Mouse (Mus musculus): ENCODE results near the gene Gpc2. TPM values are rescaled to one million over a fixed set of nuclear protein-coding genes. Genes with fewer than 3 reads are reported as not detected.

Gene Gpc2
- polyA plus RNA-seq, 2 experiments, result 6.4 to 183 TPM

DNA sequence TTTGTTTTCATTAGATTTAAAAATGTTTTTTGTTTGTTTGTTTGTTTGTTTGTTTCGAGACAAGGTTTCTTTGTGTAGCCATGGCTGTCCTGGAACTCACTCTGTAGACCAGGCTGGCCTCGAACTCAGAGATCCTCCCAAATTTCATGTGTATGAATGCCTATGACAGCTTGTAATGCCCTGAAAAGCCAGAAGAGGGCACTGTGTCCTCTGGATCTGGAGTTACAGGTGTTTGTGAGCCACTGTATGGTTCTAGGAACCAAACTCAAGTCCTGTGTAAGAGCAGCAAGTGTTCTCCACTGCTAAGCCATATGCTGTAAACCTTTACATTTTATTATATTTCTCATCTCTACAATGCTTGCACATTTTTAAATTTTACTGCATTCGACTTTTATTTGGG is 8.1 kb upstream of the Gpc2 start:
- TF ChIP-seq POLR2A (IDR thresholded peaks at IDR 0.05; ENCODE audit: borderline replicate concordance, extremely low read depth, insufficient read depth, insufficient read length), result no peak
- ATAC-seq (ENCODE audit: low FRiP score, low read depth) (no peak), DNase-seq (ENCODE audit: low spot score) (no peak)
- Histone ChIP-seq H3K36me3 (ENCODE audit: control insufficient read depth, insufficient read depth, low read length) (no peaks in the 10 kb centered on the region), H3K9me3 (ENCODE audit: control insufficient read depth, low read length) (no peaks in the 10 kb centered on the region), H3K4me1 (ENCODE audit: control insufficient read depth, insufficient read depth, low read length) (no peaks in the 10 kb centered on the region), H3K4me2 (replicated peaks; ENCODE audit: low read depth, low read length, severe bottlenecking) (no peak overlapping the region), H3K27me3 (ENCODE audit: control insufficient read depth, insufficient read depth, low read length) (no peaks in the 10 kb centered on the region), H3K4me3 (replicated peaks; ENCODE audit: low read length) (no peak overlapping the region), H3K9ac (ENCODE audit: low read depth, low read length, severe bottlenecking) (no peak overlapping the region), H3K27ac (replicated peaks; ENCODE audit: low read depth, low read length) (no peak overlapping the region)
- WGBS, result 75% methylated on average over 3 of the region's 3 CpGs

DNA sequence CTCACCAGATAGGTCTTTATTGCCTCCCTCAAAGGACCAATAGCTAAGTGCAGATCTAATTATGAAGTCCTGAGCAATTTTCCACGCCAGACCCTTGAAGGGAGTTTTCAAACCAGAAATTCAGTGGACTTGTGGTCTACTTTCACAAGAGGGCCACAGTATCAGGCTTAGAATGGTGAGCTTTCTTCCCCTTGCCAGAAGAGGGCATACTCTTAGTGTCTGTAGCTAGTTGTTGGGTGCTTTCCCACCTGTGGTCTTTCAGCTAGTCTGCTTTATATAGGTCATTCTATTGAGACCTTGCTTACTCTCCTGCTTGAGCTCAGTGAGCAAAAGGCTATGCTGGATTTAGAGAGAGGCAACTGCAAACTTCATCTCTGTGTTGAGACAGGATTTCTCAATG is 3.7 kb upstream of the Gpc2 start:
- ATAC-seq (ENCODE audit: low FRiP score, low read depth) (no peak), DNase-seq (ENCODE audit: low spot score) (no peak)
- no peaks in the 10 kb centered on the region for H3K36me3 ChIP-seq (ENCODE audit: control insufficient read depth, insufficient read depth, low read length)
- peaks cover 6% of the 10 kb centered on the region; the same call in 1 of the 2 replicates for H3K9me3 ChIP-seq (ENCODE audit: control insufficient read depth, low read length)
- H3K27me3 ChIP-seq (ENCODE audit: control insufficient read depth, insufficient read depth, low read length), result no peaks in the 10 kb centered on the region
- peaks cover 10% of the 10 kb centered on the region for H3K4me1 ChIP-seq (ENCODE audit: control insufficient read depth, insufficient read depth, low read length)
- WGBS, result 72% methylated on average over 1 of the region's 1 CpGs
- no peak overlapping the region for H3K4me2 ChIP-seq (replicated peaks; ENCODE audit: low read depth, low read length, severe bottlenecking)
- H3K4me3 ChIP-seq (replicated peaks; ENCODE audit: low read length), result no peak overlapping the region
- TF ChIP-seq POLR2A (IDR thresholded peaks at IDR 0.05; ENCODE audit: borderline replicate concordance, extremely low read depth, insufficient read depth, insufficient read length), result no peak
- H3K27ac ChIP-seq (replicated peaks; ENCODE audit: low read depth, low read length), result no peak overlapping the region
- H3K9ac ChIP-seq (ENCODE audit: low read depth, low read length, severe bottlenecking), result no peak overlapping the region

DNA sequence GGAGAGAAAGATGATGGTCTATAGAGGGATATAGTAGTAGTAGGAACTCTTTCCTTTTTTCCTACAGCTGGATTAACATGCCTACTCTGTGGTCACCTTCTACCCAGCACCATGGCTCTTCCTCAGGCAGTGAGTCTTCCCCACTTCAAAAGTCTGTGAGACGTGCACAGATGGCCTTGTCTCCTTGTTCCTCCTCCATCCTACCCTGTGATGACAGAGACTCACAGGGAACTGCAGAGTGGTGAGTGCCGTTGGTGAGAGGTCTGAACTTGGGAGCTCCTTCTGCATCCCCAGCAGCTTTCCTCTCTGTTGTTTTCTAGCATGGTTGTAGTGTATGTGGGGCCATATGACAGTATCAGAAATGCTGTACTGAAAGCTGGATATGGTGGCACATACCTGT is 2.0 kb upstream of the Gpc2 start:
- Histone ChIP-seq H3K9me3 (ENCODE audit: control insufficient read depth, low read length) (peaks cover 6% of the 10 kb centered on the region; the same call in 1 of the 2 replicates), H3K27ac (replicated peaks; ENCODE audit: low read depth, low read length) (no peak overlapping the region), H3K9ac (ENCODE audit: low read depth, low read length, severe bottlenecking) (no peak overlapping the region), H3K27me3 (ENCODE audit: control insufficient read depth, insufficient read depth, low read length) (no peaks in the 10 kb centered on the region), H3K4me3 (replicated peaks; ENCODE audit: low read length) (no peak overlapping the region), H3K4me1 (ENCODE audit: control insufficient read depth, insufficient read depth, low read length) (peaks cover 15% of the 10 kb centered on the region), H3K4me2 (replicated peaks; ENCODE audit: low read depth, low read length, severe bottlenecking) (no peak overlapping the region), H3K36me3 (ENCODE audit: control insufficient read depth, insufficient read depth, low read length) (peaks cover 15% of the 10 kb centered on the region)
- TF ChIP-seq POLR2A (IDR thresholded peaks at IDR 0.05; ENCODE audit: borderline replicate concordance, extremely low read depth, insufficient read depth, insufficient read length), result no peak
- ATAC-seq (ENCODE audit: low FRiP score, low read depth) (no peak), DNase-seq (ENCODE audit: low spot score) (no peak)
- 83% methylated on average over 2 of the region's 2 CpGs for WGBS

DNA sequence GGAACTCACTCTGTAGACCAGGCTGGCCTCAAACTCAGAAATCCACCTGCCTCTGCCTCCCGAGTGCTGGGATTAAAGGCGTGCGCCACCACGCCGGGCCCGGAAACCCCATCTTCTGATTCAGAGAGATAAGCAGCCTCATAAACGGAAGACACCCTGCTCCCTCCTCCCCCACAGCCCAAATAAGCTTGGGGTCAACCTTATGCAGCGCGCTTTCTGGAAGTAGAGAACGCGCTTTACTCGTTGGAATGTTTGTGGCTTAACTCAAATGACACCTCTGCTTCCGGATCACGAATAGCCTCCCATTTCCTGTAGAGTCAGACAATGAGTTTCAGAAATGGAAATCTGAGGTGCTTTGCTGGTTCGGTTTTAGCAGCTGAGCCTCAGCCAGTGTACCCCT is 1.0 kb upstream of the Gpc2 start:
- ATAC-seq (ENCODE audit: low FRiP score, low read depth), result no peak
- Histone ChIP-seq H3K27ac (replicated peaks; ENCODE audit: low read depth, low read length) (no peak overlapping the region), H3K4me1 (ENCODE audit: control insufficient read depth, insufficient read depth, low read length) (peaks cover 19% of the 10 kb centered on the region), H3K9ac (ENCODE audit: low read depth, low read length, severe bottlenecking) (no peak overlapping the region), H3K4me3 (replicated peaks; ENCODE audit: low read length) (no peak overlapping the region; the same call in 1 of the 2 replicates), H3K36me3 (ENCODE audit: control insufficient read depth, insufficient read depth, low read length) (peaks cover 22% of the 10 kb centered on the region), H3K27me3 (ENCODE audit: control insufficient read depth, insufficient read depth, low read length) (no peaks in the 10 kb centered on the region), H3K4me2 (replicated peaks; ENCODE audit: low read depth, low read length, severe bottlenecking) (peak overlapping the region; percentile 69; the same call in 1 of the 2 replicates), H3K9me3 (ENCODE audit: control insufficient read depth, low read length) (peaks cover 6% of the 10 kb centered on the region; the same call in 1 of the 2 replicates)
- no peak for TF ChIP-seq POLR2A (IDR thresholded peaks at IDR 0.05; ENCODE audit: borderline replicate concordance, extremely low read depth, insufficient read depth, insufficient read length)
- WGBS, result 95% methylated on average over 15 of the region's 15 CpGs
- no peak for DNase-seq (ENCODE audit: low spot score)

DNA sequence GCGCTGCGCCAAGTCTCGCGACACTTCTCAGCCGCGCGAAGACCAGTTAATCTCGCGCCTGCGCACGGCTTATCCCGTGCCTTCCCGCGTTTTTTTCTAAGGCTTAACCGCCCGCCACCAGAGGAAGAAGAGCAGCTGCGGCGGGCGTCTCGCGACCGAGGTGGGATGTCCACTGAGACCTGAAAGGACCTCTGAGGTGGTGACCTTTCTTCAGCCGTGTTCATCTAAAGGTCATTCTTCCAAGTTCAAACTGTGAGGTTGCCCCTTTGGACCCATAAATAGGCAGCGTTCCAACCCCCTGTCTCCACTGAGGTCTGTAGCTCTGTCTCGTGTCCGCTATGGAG is 592 bp upstream of the Gpc2 start:
- peaks cover 6% of the 10 kb centered on the region; the same call in 1 of the 2 replicates for H3K9me3 ChIP-seq (ENCODE audit: control insufficient read depth, low read length)
- no peaks in the 10 kb centered on the region for H3K27me3 ChIP-seq (ENCODE audit: control insufficient read depth, insufficient read depth, low read length)
- no peak for ATAC-seq (ENCODE audit: low FRiP score, low read depth)
- H3K27ac ChIP-seq (replicated peaks; ENCODE audit: low read depth, low read length), result no peak overlapping the region
- H3K9ac ChIP-seq (ENCODE audit: low read depth, low read length, severe bottlenecking), result 0 out of 2 replicates have a peak overlapping the region, but pooled peaks have one; percentile 13
- peak overlapping the region; percentile 73 for H3K4me3 ChIP-seq (replicated peaks; ENCODE audit: low read length)
- 34% methylated on average over 14 of the region's 26 CpGs for WGBS
- DNase-seq (ENCODE audit: low spot score), result no peak
- peak overlapping the region; percentile 69 for H3K4me2 ChIP-seq (replicated peaks; ENCODE audit: low read depth, low read length, severe bottlenecking)
- H3K36me3 ChIP-seq (ENCODE audit: control insufficient read depth, insufficient read depth, low read length), result peaks cover 22% of the 10 kb centered on the region
- TF ChIP-seq POLR2A (IDR thresholded peaks at IDR 0.05; ENCODE audit: borderline replicate concordance, extremely low read depth, insufficient read depth, insufficient read length), result no peak
- peaks cover 23% of the 10 kb centered on the region for H3K4me1 ChIP-seq (ENCODE audit: control insufficient read depth, insufficient read depth, low read length)

DNA sequence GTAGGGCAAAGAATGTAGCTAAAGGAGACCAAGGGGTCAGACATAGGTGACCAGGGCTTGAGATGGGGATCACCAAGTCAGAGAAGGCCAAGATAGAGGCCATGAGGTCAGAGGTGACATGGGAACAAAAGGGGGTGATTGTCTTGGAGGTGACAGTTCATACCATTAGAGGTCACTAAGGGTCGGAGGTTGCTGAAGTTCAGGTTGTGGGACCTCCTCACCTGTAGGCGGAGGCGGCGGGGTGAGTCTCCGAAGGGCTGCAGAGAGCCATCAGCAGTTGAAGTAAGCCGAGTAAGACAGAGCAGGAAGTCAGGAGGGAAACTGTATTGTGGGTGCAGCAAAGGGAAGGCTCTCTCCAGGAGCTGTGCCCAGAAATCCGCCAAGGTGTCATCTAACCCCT is 1.8 kb downstream of the Gpc2 start:
- DNase-seq (ENCODE audit: low spot score) (no peak), ATAC-seq (ENCODE audit: low FRiP score, low read depth) (no peak)
- 85% methylated on average over 7 of the region's 7 CpGs for WGBS
- Histone ChIP-seq H3K9me3 (ENCODE audit: control insufficient read depth, low read length) (peaks cover 6% of the 10 kb centered on the region; the same call in 1 of the 2 replicates), H3K27me3 (ENCODE audit: control insufficient read depth, insufficient read depth, low read length) (no peaks in the 10 kb centered on the region), H3K4me1 (ENCODE audit: control insufficient read depth, insufficient read depth, low read length) (peaks cover 23% of the 10 kb centered on the region), H3K36me3 (ENCODE audit: control insufficient read depth, insufficient read depth, low read length) (peaks cover 34% of the 10 kb centered on the region), H3K4me2 (replicated peaks; ENCODE audit: low read depth, low read length, severe bottlenecking) (no peak overlapping the region), H3K9ac (ENCODE audit: low read depth, low read length, severe bottlenecking) (no peak overlapping the region), H3K27ac (replicated peaks; ENCODE audit: low read depth, low read length) (no peak overlapping the region), H3K4me3 (replicated peaks; ENCODE audit: low read length) (no peak overlapping the region)
- no peak for TF ChIP-seq POLR2A (IDR thresholded peaks at IDR 0.05; ENCODE audit: borderline replicate concordance, extremely low read depth, insufficient read depth, insufficient read length)

Measured in limb, embryonic 14.5 days (tissue).